Mouse (Mus musculus) spleen, adult 2 months (tissue): ENCODE results near the gene Car2. TPM values are rescaled to one million over a fixed set of nuclear protein-coding genes. Genes with fewer than 3 reads are reported as not detected.

Experiments
- DNase-seq, 2 experiments: peaks; one replicate each; pipeline versions ENCODE4 v3.0.0 to v3.0.0-alpha.2; 2012 to 2021; ENCODE audit warnings: low spot score in 2 of 2, low read depth in 1 of 2
- H3K27ac ChIP-seq: fragments of 200-500 bp; 2 replicates; pipeline ENCODE4 v1.5.1; 2012; ENCODE audit warnings: low read length, inconsistent platforms; ENCODE audit not compliant: insufficient read depth
- H3K27me3 ChIP-seq: fragments of 200-500 bp; 2 replicates; pipeline ENCODE4 v1.6.1; 2012; ENCODE audit warnings: mild to moderate bottlenecking, moderate library complexity, low read length, inconsistent platforms; ENCODE audit not compliant: control insufficient read depth, insufficient read depth
- H3K36me3 ChIP-seq: fragments of 200-500 bp; 2 replicates; pipeline ENCODE4 v1.6.1; 2012; ENCODE audit warnings: mild to moderate bottlenecking, low read length, inconsistent platforms; ENCODE audit not compliant: control insufficient read depth, insufficient read depth
- H3K4me1 ChIP-seq: fragments of 200-500 bp; 2 replicates; pipeline ENCODE4 v1.6.1; 2011; ENCODE audit warnings: inconsistent platforms; ENCODE audit not compliant: control insufficient read depth, insufficient read depth, insufficient read length
- H3K4me3 ChIP-seq: fragments of 200-500 bp; 2 replicates; pipeline ENCODE4 v1.5.1; 2011; ENCODE audit warnings: mild to moderate bottlenecking, inconsistent platforms; ENCODE audit not compliant: insufficient read depth, insufficient read length; ENCODE audit errors: extremely low read depth
- CTCF ChIP-seq: fragments of 200-500 bp; IDR thresholded peaks from 2 replicates; pipeline ENCODE4 v1.5.1; 2011; ENCODE audit warnings: mild to moderate bottlenecking, inconsistent platforms; ENCODE audit not compliant: insufficient read depth, insufficient read length, insufficient replicate concordance; ENCODE audit errors: extremely low read depth
- POLR2A ChIP-seq: fragments of 200-500 bp; IDR thresholded peaks from 2 replicates; pipeline ENCODE4 v1.6.1; 2011; ENCODE audit warnings: low read depth, low read length, inconsistent platforms
- WGBS: fragments of 180-500 bp; shearing (Covaris S2); methylation state at CpG from one replicate; pipeline ENCODE4 v1.1.7; 2018; 5-methylcytosine and 5-hydroxymethylcytosine counted together
- polyA plus RNA-seq: library from polyadenylated mRNA; depleted of rRNA; stranded (reverse); fragments of >200 nt; gene quantifications from 2 replicates; pipeline ENCODE4 v1.2.3, GENCODE M21; 2012

Car2 gene
- polyA plus RNA-seq, 1 experiment = 639 TPM

DNA sequence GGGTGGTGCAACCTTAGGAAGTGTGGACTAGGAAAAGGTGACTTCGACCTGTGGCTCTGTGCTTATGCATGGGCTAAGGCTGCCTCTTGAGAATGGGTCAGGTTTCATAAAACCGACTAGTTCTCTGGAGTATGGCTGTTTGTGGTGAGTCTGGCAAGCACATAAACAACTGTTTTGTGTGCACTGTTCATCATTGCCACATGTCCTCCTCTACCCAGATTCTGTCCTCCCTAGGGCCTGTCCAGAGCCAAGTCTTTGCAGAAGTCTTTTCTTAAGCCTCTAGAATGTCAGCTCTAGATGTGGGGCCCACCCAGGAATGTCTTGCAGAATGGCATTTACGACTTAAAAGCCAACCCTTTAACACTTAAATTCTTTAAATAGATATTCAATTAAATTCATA, 28.2 kb upstream of the Car2 start:
- 88% methylated on average over 3 of the region's 3 CpGs for WGBS
- DNase-seq = no peak
- H3K4me1 ChIP-seq = peaks cover 3% of the 10 kb centered on the region; the same call in 1 of the 2 replicates

DNA sequence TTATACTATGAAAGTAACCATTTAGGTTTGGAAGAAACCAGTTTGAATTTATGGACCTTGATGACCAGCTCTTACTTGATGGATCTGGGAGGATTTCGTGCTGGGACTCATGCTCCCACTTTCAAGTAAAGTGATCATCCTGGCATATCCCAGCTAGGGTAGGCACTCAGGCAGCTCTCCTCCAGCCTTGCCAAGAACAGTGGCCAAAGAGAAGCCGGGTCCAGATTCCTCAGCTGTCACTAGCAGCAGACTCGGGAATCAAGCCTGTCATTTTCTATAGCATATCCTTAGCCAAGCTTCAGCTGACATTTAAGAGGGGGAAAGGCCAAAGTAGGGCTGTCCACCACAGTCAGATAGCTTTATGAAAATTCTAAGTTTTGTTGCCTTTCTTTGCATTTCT, 25.8 kb upstream of the Car2 start:
- no peaks in the 10 kb centered on the region for H3K36me3 ChIP-seq
- H3K4me3 ChIP-seq = no peak overlapping the region
- 87% methylated on average over 3 of the region's 3 CpGs for WGBS
- peaks cover 5% of the 10 kb centered on the region; the same call in 1 of the 2 replicates for H3K4me1 ChIP-seq
- H3K27me3 ChIP-seq = peaks cover 7% of the 10 kb centered on the region
- TF ChIP-seq CTCF = no peak
- no peak for TF ChIP-seq POLR2A
- DNase-seq = no peak
- no peak overlapping the region for H3K27ac ChIP-seq

More for the DNA sequence above, 28.2 kb upstream of the Car2 start:
- Histone ChIP-seq H3K27me3 (peaks cover 2% of the 10 kb centered on the region), H3K4me3 (no peak overlapping the region), H3K36me3 (no peaks in the 10 kb centered on the region), H3K27ac (no peak overlapping the region)
- TF ChIP-seq CTCF (no peak), POLR2A (no peak)

DNA sequence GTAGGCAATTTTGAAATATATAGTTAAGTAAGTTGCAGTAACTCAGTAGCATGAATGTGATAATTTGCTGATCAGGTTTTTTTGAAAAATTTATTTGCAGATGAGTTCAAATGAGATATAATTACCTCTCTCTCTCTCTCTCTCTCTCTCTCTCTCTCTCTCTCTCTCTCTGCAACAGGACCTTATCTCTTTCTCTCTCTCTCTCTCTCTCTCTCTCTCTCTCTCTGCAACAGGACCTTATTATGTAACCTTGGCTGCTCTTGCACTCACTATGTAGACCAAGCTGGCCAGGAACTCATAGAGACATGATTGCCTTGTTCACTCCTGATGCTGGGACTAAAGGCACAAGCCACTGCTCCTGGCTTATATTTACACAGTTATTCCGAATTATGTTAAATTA, 24.9 kb upstream of the Car2 start:
- Histone ChIP-seq H3K36me3 (no peaks in the 10 kb centered on the region), H3K27me3 (peaks cover 7% of the 10 kb centered on the region), H3K4me3 (no peak overlapping the region), H3K4me1 (peaks cover 5% of the 10 kb centered on the region; the same call in 1 of the 2 replicates), H3K27ac (no peak overlapping the region)
- WGBS = 84% methylated on average over 1 of the region's 1 CpGs
- no peak for TF ChIP-seq CTCF
- TF ChIP-seq POLR2A = no peak
- DNase-seq = no peak

DNA sequence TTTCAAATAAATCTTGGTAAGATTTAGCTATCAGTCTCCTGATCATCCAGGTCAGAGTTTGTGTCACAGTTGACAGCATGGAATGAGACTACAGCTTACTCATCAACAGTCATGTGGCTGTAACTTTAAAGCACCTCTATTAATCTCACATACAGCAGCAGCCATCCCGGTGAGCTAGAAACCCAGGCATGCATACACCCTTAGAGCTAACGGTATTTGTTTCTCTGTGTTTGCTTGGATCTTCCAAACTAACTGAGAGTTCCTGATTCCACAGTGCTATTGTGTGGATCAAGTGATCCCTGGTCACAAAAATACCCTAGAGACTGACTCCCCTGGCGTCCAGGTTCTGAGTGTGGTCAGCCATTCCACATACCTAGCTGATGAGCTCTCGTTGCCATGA, 24.3 kb upstream of the Car2 start:
- no peak for TF ChIP-seq POLR2A
- no peak for TF ChIP-seq CTCF
- DNase-seq = no peak
- 77% methylated on average over 4 of the region's 4 CpGs for WGBS
- Histone ChIP-seq H3K4me1 (peaks cover 5% of the 10 kb centered on the region; the same call in 1 of the 2 replicates), H3K4me3 (no peak overlapping the region), H3K27me3 (peaks cover 7% of the 10 kb centered on the region), H3K36me3 (no peaks in the 10 kb centered on the region), H3K27ac (no peak overlapping the region)

DNA sequence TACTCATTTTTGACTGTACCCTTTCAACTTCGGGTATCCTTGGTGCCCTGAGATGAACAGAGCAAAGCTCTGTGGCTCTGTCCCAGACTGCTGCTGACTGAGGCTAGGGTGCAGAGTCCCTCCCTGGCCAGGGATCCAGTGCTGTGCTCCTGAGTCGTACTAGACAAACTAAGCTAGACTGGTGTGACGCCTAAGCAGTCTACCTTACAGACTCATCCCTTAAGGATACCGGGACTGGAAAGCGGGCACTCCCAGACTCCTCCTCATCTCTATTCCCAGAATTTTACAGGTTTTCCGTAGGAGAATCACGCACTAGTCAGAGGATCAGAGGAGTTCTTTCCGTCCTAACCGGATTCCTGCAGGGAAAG, 23.4 kb upstream of the Car2 start:
- H3K27me3 ChIP-seq = peaks cover 7% of the 10 kb centered on the region
- H3K27ac ChIP-seq = no peak overlapping the region
- DNase-seq = no peak
- H3K4me1 ChIP-seq = peaks cover 5% of the 10 kb centered on the region; the same call in 1 of the 2 replicates
- no peak overlapping the region for H3K4me3 ChIP-seq
- TF ChIP-seq POLR2A (no peak), CTCF (no peak)
- WGBS = 8% methylated on average over 9 of the region's 9 CpGs
- H3K36me3 ChIP-seq = no peaks in the 10 kb centered on the region

DNA sequence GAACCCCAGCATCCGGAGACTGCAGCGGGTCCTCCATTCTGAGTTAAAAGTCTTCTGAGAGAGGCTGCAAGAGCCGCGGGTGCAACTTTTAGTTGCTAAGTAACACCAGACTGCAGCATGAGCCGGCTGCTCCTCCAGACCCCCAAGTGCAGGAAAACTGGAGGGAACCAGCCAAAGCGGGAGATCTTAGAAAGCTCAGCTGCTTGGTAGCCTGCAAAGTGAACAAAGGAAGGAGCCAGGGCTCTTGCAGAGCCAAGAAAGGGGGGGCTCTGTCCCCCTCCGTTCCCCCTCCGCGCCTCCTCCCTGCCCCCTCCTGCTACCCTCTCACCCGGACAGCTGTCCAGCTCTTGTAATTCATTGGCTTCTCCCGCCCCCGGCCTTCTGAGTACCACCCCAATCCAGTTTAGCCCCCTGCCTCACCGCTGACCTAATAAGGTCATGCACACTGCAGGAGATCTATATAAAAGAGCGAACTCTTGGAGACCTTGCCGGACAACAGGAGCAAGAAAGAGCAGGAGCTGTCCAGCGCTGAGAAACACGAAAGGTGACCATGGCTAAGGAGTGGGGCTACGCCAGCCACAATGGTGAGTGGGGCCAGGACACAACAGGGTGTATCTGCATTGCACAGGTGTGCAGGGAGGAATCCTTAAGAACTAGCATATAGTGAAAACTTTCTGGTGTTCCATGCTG, 22.9 kb upstream of the Car2 start, which contains the start of gene Car3:
Car3 (plus strand) TSS at position 491 of the 690 bp plus-strand sequence.
- WGBS = 20% methylated on average over 18 of the region's 18 CpGs
- peaks cover 5% of the 10 kb centered on the region; the same call in 1 of the 2 replicates for H3K4me1 ChIP-seq
- TF ChIP-seq POLR2A (no peak), CTCF (no peak)
- H3K27me3 ChIP-seq = peaks cover 7% of the 10 kb centered on the region
- no peaks in the 10 kb centered on the region for H3K36me3 ChIP-seq
- no peak within 1 kb of the TSS for H3K4me3 ChIP-seq
- DNase-seq = no peak
- H3K27ac ChIP-seq = no peak within 1 kb of the TSS

DNA sequence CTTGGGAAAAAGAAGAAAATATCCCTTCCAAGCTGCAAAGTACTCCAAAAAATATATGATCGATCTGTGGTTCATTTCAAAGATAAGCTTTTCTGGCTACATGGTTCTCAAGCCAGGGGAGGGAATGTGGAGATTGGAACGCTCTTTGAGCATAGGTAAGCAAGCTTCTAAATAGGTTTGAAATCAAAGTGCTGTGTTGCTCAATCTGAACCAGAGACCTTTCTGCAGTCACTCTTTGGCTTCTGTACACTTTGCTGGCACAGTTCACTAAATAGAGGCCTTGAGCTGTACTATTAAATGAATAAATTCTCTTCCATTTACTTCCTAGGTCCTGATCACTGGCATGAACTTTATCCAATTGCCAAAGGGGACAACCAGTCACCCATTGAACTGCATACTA, 22.2 kb upstream of the Car2 start:
- H3K36me3 ChIP-seq = no peaks in the 10 kb centered on the region
- peaks cover 7% of the 10 kb centered on the region for H3K27me3 ChIP-seq
- no peak for DNase-seq
- peaks cover 5% of the 10 kb centered on the region; the same call in 1 of the 2 replicates for H3K4me1 ChIP-seq
- 93% methylated on average over 2 of the region's 2 CpGs for WGBS
- H3K4me3 ChIP-seq = no peak overlapping the region
- H3K27ac ChIP-seq = no peak overlapping the region
- no peak for TF ChIP-seq CTCF
- TF ChIP-seq POLR2A = no peak
